Mouse (Mus musculus) retina, postnatal 1 day (tissue): ENCODE data around the gene Tnpo2.
A peak's percentile ranks its signal among the peaks of the same experiment; 100 is the strongest.
"Not testable (repeated sequence)": the region's sequence is repeated elsewhere in the genome, so short reads cannot be mapped to it uniquely, and the experiment has no call there.

Experiments used
- DNase-seq: peaks from one replicate; pipeline ENCODE4 v3.0.0-alpha.2; 2012

Gene Tnpo2

GRCm38 (mm10) chr8:85074167-85074566, 37.5 kb downstream of the Tnpo2 start:
- DNase-seq, result no peak

- DNase-seq, result no peak
Observed at GRCm38 (mm10) chr8:85074617-85075016, 37.9 kb downstream of the Tnpo2 start.

GRCm38 (mm10) chr8:85076001-85076400, 39.3 kb downstream of the Tnpo2 start:
- DNase-seq, result peak; percentile 50

- peak; percentile 87 for DNase-seq
Observed at GRCm38 (mm10) chr8:85076993-85077392, 40.3 kb downstream of the Tnpo2 start.

GRCm38 (mm10) chr8:85080214-85080531, 43.5 kb downstream of the Tnpo2 start:
- no peak for DNase-seq

- peak; percentile 91 for DNase-seq
Observed at GRCm38 (mm10) chr8:85080532-85081215, 44.0 kb downstream of the Tnpo2 start, which contains the start of gene Wdr83os. Gene Wdr83os, plus strand, starts transcription at chr8:85080740.

GRCm38 (mm10) chr8:85081216-85081555, 44.5 kb downstream of the Tnpo2 start, which contains the start of gene Wdr83:
Gene Wdr83, minus strand, starts transcription at chr8:85081306.
- DNase-seq, result peak; percentile 52

- DNase-seq, result not testable (repeated sequence)
Observed at GRCm38 (mm10) chr8:85082169-85082568, 45.5 kb downstream of the Tnpo2 start.

GRCm38 (mm10) chr8:85083108-85083813, 46.5 kb downstream of the Tnpo2 start, which contains the start of gene Man2b1:
Gene Man2b1, plus strand, starts transcription at chr8:85083270.
- peak; percentile 87 for DNase-seq

- DNase-seq, result no peak
Observed at GRCm38 (mm10) chr8:85084633-85085032, 47.9 kb downstream of the Tnpo2 start.

- no peak for DNase-seq
Observed at GRCm38 (mm10) chr8:85086238-85086637, 49.5 kb downstream of the Tnpo2 start.

- no peak for DNase-seq
Observed at GRCm38 (mm10) chr8:85088771-85089170, 52.1 kb downstream of the Tnpo2 start.

- no peak for DNase-seq
Observed at GRCm38 (mm10) chr8:85090856-85091255, 54.1 kb downstream of the Tnpo2 start.

- DNase-seq, result no peak
Observed at GRCm38 (mm10) chr8:85091526-85092090, 54.9 kb downstream of the Tnpo2 start.

GRCm38 (mm10) chr8:85095051-85095450, 58.3 kb downstream of the Tnpo2 start:
- DNase-seq, result no peak

- DNase-seq, result no peak
Observed at GRCm38 (mm10) chr8:85095566-85095965, 58.9 kb downstream of the Tnpo2 start.

GRCm38 (mm10) chr8:85096196-85096595, 59.5 kb downstream of the Tnpo2 start:
- DNase-seq, result no peak

GRCm38 (mm10) chr8:85096850-85097249, 60.1 kb downstream of the Tnpo2 start:
- DNase-seq, result no peak

GRCm38 (mm10) chr8:85100076-85100665, 63.5 kb downstream of the Tnpo2 start:
- no peak for DNase-seq
